26 mouse cellular contexts compared by ENCODE assay signal in genomic region chr2:71083454-71084193, GRCm38 (mm10). TPM values are rescaled to one million over a fixed set of nuclear protein-coding genes. Genes with fewer than 3 reads are reported as not detected.
DNase-seq lines count a peak whose midpoint lies in the region; ATAC-seq and TF ChIP-seq lines count a peak whose summit lies in the region.
"Had no signal": no experiment of that assay in that cellular context is flagged by ENCODE, and none has a peak within 500 bp of the region (broad histone marks: within the 10 kb centered on the region; RNA-seq: fewer than 3 reads in every experiment).

No protein-coding gene starts in this region.

- no peak for DNase-seq in layer of hippocampus, adult 2 months (ENCODE audit: low spot score in 2 of 2)
- no peak for DNase-seq in layer of hippocampus, postnatal 14 days (ENCODE audit: low spot score in 2 of 2)
- DNase-seq in large intestine, adult 2 months (ENCODE audit: low read depth, low spot score), result peak; percentile 32
- DNase-seq in urinary bladder, postnatal 25 days (ENCODE audit: low spot score), result no peak
- DNase-seq in gastrocnemius, postnatal 36 days, result no peak
- no peak for DNase-seq in testis, postnatal 14 days (ENCODE audit: low spot score)
- DNase-seq: adrenal gland, postnatal 14 days; cerebellum, adult 11 months; cerebellum, adult 9-11 months; forebrain, postnatal 0 days; heart, postnatal 14 days; kidney, adult 11 months; kidney, postnatal 14 days; left cerebral cortex, postnatal 4 days; thymus, postnatal 4 days had no signal

- 56% methylated on average over 6 of the region's 6 CpGs for WGBS in large intestine, adult 2 months
- 72% methylated on average over 6 of the region's 6 CpGs for WGBS in liver, embryonic 15.5 days (ENCODE audit: insufficient replicate concordance)
- 72% methylated on average over 6 of the region's 6 CpGs for WGBS in stomach, embryonic 16.5 days

- H3K4me3 ChIP-seq in layer of hippocampus, adult 2 months, result no peak overlapping the region
- H3K4me3 ChIP-seq in liver, embryonic 15.5 days (replicated peaks), result no peak overlapping the region
- no peak overlapping the region for H3K4me3 ChIP-seq in stomach, embryonic 16.5 days (replicated peaks; ENCODE audit: low read length)
- H3K4me3 ChIP-seq: erythroblast, embryonic 14.5 days; lung, embryonic 15.5 days; midbrain, embryonic 10.5 days; myocyte; neural tube, embryonic 12.5 days had no signal

- no peak overlapping the region for H3K9ac ChIP-seq in liver, embryonic 15.5 days
- no peak overlapping the region for H3K9ac ChIP-seq in stomach, embryonic 16.5 days (ENCODE audit: low read length)
- H3K9ac ChIP-seq: forebrain, postnatal 0 days; lung, embryonic 15.5 days; neural tube, embryonic 12.5 days had no signal

- no peak overlapping the region for H3K4me2 ChIP-seq in liver, embryonic 15.5 days
- no peak overlapping the region for H3K4me2 ChIP-seq in stomach, embryonic 16.5 days (ENCODE audit: low read depth, low read length)
- H3K4me2 ChIP-seq: lung, embryonic 15.5 days; neural tube, embryonic 12.5 days had no signal

- peak; percentile 88 for ATAC-seq in liver, embryonic 15.5 days (ENCODE audit: insufficient read depth)
- ATAC-seq in stomach, embryonic 16.5 days (ENCODE audit: insufficient read depth, low FRiP score), result peak; percentile 98
- ATAC-seq: forebrain, postnatal 0 days; hindbrain, embryonic 16.5 days; Patski had no signal

- no peaks in the 10 kb centered on the region for H3K4me1 ChIP-seq in liver, embryonic 15.5 days (replicated peaks)
- H3K4me1 ChIP-seq in stomach, embryonic 16.5 days (ENCODE audit: control insufficient read depth, insufficient read depth, low read length), result no peaks in the 10 kb centered on the region
- H3K4me1 ChIP-seq: lung, embryonic 15.5 days; midbrain, embryonic 10.5 days; neural tube, embryonic 12.5 days had no signal

- TF ChIP-seq CTCF in layer of hippocampus, adult 2 months (conservative IDR thresholded peaks at IDR 0.05), result no peak

- peaks cover 36% of the 10 kb centered on the region for H3K36me3 ChIP-seq in liver, embryonic 15.5 days (replicated peaks)
- H3K36me3 ChIP-seq in stomach, embryonic 16.5 days (ENCODE audit: control insufficient read depth, insufficient read depth, low read length), result peaks cover 10% of the 10 kb centered on the region; the same call in 1 of the 2 replicates

- H3K27me3 ChIP-seq in liver, embryonic 15.5 days, result no peaks in the 10 kb centered on the region
- no peaks in the 10 kb centered on the region for H3K27me3 ChIP-seq in stomach, embryonic 16.5 days (ENCODE audit: control insufficient read depth, insufficient read depth, low read length)
- H3K27me3 ChIP-seq: lung, embryonic 15.5 days; neural tube, embryonic 12.5 days; Patski had no signal

- 0 out of 2 replicates have a peak overlapping the region, but pooled peaks have one; percentile 85 for H3K27ac ChIP-seq in layer of hippocampus, adult 2 months
- peak overlapping the region; percentile 65 for H3K27ac ChIP-seq in liver, embryonic 15.5 days (replicated peaks)
- peak overlapping the region; percentile 81 for H3K27ac ChIP-seq in stomach, embryonic 16.5 days (ENCODE audit: low read length)
- H3K27ac ChIP-seq: lung, embryonic 15.5 days; midbrain, embryonic 10.5 days; neural tube, embryonic 12.5 days had no signal

- intact Hi-C loops in gastrocnemius, postnatal 36 days (cut with DNase I), result no loop called here

- no peaks in the 10 kb centered on the region for H3K9me3 ChIP-seq in liver, embryonic 15.5 days (replicated peaks)
- no peaks in the 10 kb centered on the region for H3K9me3 ChIP-seq in stomach, embryonic 16.5 days (replicated peaks; ENCODE audit: control insufficient read depth, low read length)
- H3K9me3 ChIP-seq: G1E; lung, embryonic 15.5 days; midbrain, embryonic 10.5 days; neural tube, embryonic 12.5 days had no signal

RNA-seq across cellular contexts. Expression of gene Mettl8, which starts 28.2 kb away (rescaled TPM):
- total RNA-seq in layer of hippocampus, adult 2 months (2021), result 10 to 100 TPM; 15.7 to 16.6 TPM
- total RNA-seq in layer of hippocampus, postnatal 14 days (2021), result 10 to 100 TPM; 14.9 to 15.6 TPM
- polyA plus RNA-seq in large intestine, adult 2 months (2012; rRNA removed), result 3.3 and 4.0 TPM in 2 replicates
- 7.6 and 8.5 TPM in 2 replicates for polyA plus RNA-seq in liver, embryonic 15.5 days (2015; fragmentation: Nextera tagmentation; extraction: Ambion mirVana)
- polyA plus RNA-seq in stomach, embryonic 16.5 days (2015; fragmentation: Nextera tagmentation; extraction: Ambion mirVana), result 17.1 and 17.6 TPM in 2 replicates
- 1 to 10 TPM; 4.8 TPM for total RNA-seq in gastrocnemius, postnatal 36 days (2021)

RNA-seq across cellular contexts. Expression of gene Dcaf17, which starts 28.5 kb away (rescaled TPM):
- total RNA-seq in layer of hippocampus, adult 2 months (2021), result 10 to 100 TPM; 13.3 TPM
- total RNA-seq in layer of hippocampus, postnatal 14 days (2021), result 10 to 100 TPM; 11.9 to 13.4 TPM
- polyA plus RNA-seq in large intestine, adult 2 months (2012; rRNA removed), result 2.4 and 4.7 TPM in 2 replicates
- polyA plus RNA-seq in liver, embryonic 15.5 days (2015; fragmentation: Nextera tagmentation; extraction: Ambion mirVana), result 14.7 and 16.2 TPM in 2 replicates
- 41.4 and 43.1 TPM in 2 replicates for polyA plus RNA-seq in stomach, embryonic 16.5 days (2015; fragmentation: Nextera tagmentation; extraction: Ambion mirVana)
- total RNA-seq in gastrocnemius, postnatal 36 days (2021), result 1 to 10 TPM; 3.6 to 3.9 TPM

RNA-seq across cellular contexts. Expression of gene Cybrd1, which starts 34.1 kb away (rescaled TPM):
- total RNA-seq in layer of hippocampus, adult 2 months (2021), result 1 to 10 TPM; 2.7 to 3.2 TPM
- 10 to 100 TPM in 1 of 2 experiments, 1 to 10 TPM in 1; 10.0 to 10.3 TPM for total RNA-seq in layer of hippocampus, postnatal 14 days (2021)
- 1.7 and 2.6 TPM in 2 replicates for polyA plus RNA-seq in large intestine, adult 2 months (2012; rRNA removed)
- 1.1 and 1.4 TPM in 2 replicates for polyA plus RNA-seq in liver, embryonic 15.5 days (2015; fragmentation: Nextera tagmentation; extraction: Ambion mirVana)
- 10.6 and 12.3 TPM in 2 replicates for polyA plus RNA-seq in stomach, embryonic 16.5 days (2015; fragmentation: Nextera tagmentation; extraction: Ambion mirVana)
- total RNA-seq in gastrocnemius, postnatal 36 days (2021), result under 1 TPM; 0.35 to 0.46 TPM
- polyA plus RNA-seq: C2C12; erythroblast, embryonic 14.5 days; G1E had no signal
